Mouse (Mus musculus) cortical plate, adult 2 months (tissue): ENCODE measurements at regions not wholly inside any gene's neighbourhood (a gene's known extent, or its start where the extent isn't known, plus 50 kb on each side); places are given as distances from the start of the nearest gene placed in this dataset.
"Not testable (repeated sequence)": the region's sequence is repeated elsewhere in the genome, so short reads cannot be mapped to it uniquely, and the experiment has no call there.

Experiments
- H3K27ac ChIP-seq: fragments of 200-500 bp; 2 replicates; pipeline ENCODE4 v1.5.1; 2012; ENCODE audit warnings: low read length, control low read depth, inconsistent platforms; ENCODE audit not compliant: insufficient read depth
- H3K4me1 ChIP-seq: fragments of 200-500 bp; 2 replicates; pipeline ENCODE4 v1.6.1; 2011; ENCODE audit warnings: low read length; ENCODE audit not compliant: control insufficient read depth, insufficient read depth
- H3K4me3 ChIP-seq: fragments of 200-500 bp; 2 replicates; pipeline ENCODE4 v1.5.1; 2011; ENCODE audit warnings: mild to moderate bottlenecking, low read length, control low read depth; ENCODE audit not compliant: insufficient read depth
- CTCF ChIP-seq: fragments of 200-500 bp; IDR thresholded peaks from 2 replicates; pipeline ENCODE4 v1.5.1; 2011; ENCODE audit warnings: mild to moderate bottlenecking, control low read depth, low read length; ENCODE audit not compliant: insufficient read depth; ENCODE audit errors: extremely low read depth
- POLR2A ChIP-seq: fragments of 200-500 bp; IDR thresholded peaks from 2 replicates; pipeline ENCODE4 v1.6.1; 2011; ENCODE audit warnings: mild to moderate bottlenecking, low read length, control low read depth; ENCODE audit not compliant: insufficient read depth; ENCODE audit errors: extremely low read depth

- Histone ChIP-seq H3K4me1 (peaks cover 3% of the 10 kb centered on the region), H3K4me3 (peak overlapping the region; percentile 18; the same call in 1 of the 2 replicates), H3K27ac (peak overlapping the region; percentile 64)
- TF ChIP-seq POLR2A (no peak), CTCF (no peak)
Observed at GRCm38 (mm10) chr4:81565422-81566395, 123.1 kb upstream of the Mpdz start.

- Histone ChIP-seq H3K4me1 (peaks cover 3% of the 10 kb centered on the region), H3K4me3 (no peak overlapping the region), H3K27ac (no peak overlapping the region)
- no peak for TF ChIP-seq CTCF
- TF ChIP-seq POLR2A = no peak
Observed at GRCm38 (mm10) chr4:81564446-81564845, 121.8 kb upstream of the Mpdz start.

- H3K27ac ChIP-seq = no peak overlapping the region
- H3K4me3 ChIP-seq = no peak overlapping the region
- H3K4me1 ChIP-seq = peaks cover 3% of the 10 kb centered on the region
- TF ChIP-seq POLR2A (no peak), CTCF (no peak)
Observed at GRCm38 (mm10) chr4:81563574-81563973, 121.0 kb upstream of the Mpdz start.

DNA sequence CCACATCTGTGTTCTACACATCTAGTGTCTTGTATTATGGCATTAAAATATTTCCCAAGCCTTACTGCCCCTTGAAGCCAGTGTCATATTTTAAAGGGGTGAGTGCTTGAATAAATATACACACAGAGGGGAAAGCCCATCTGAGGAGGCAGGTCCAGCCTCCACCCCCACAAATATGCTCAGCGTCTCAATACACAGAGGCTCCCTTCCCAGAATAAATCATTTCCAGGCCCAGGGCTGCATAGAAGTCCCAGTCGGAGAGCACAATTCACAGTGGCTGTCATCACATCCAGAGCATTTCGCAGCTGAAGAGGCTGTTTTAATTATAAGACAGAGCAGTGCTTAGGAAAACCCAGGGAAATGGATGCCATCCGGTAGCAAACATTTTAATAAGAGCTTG lies 118.8 kb upstream of the Mpdz start:
- Histone ChIP-seq H3K27ac (no peak overlapping the region), H3K4me1 (peaks cover 1% of the 10 kb centered on the region; the same call in 1 of the 2 replicates), H3K4me3 (no peak overlapping the region)
- TF ChIP-seq POLR2A (no peak), CTCF (no peak)

- no peak overlapping the region for H3K27ac ChIP-seq
- H3K4me3 ChIP-seq = no peak overlapping the region
- no peak for TF ChIP-seq POLR2A
- TF ChIP-seq CTCF = no peak
- no peaks in the 10 kb centered on the region; the same call in 1 of the 2 replicates for H3K4me1 ChIP-seq
Observed at GRCm38 (mm10) chr4:81550816-81551215, 108.2 kb upstream of the Mpdz start.

- TF ChIP-seq CTCF (no peak), POLR2A (no peak)
- H3K4me1 ChIP-seq = no peaks in the 10 kb centered on the region; the same call in 1 of the 2 replicates
- H3K27ac ChIP-seq = no peak overlapping the region
- H3K4me3 ChIP-seq = no peak overlapping the region
Observed at GRCm38 (mm10) chr4:81550256-81550655, 107.6 kb upstream of the Mpdz start.

GRCm38 (mm10) chr4:81540496-81540895 lies 97.9 kb upstream of the Mpdz start:
- no peak for TF ChIP-seq CTCF
- TF ChIP-seq POLR2A = no peak
- no peak overlapping the region for H3K27ac ChIP-seq
- H3K4me1 ChIP-seq = no peaks in the 10 kb centered on the region
- H3K4me3 ChIP-seq = no peak overlapping the region

GRCm38 (mm10) chr4:81539551-81539950 lies 96.9 kb upstream of the Mpdz start:
- H3K4me1 ChIP-seq = no peaks in the 10 kb centered on the region
- TF ChIP-seq CTCF = no peak
- no peak for TF ChIP-seq POLR2A
- 0 out of 2 replicates have a peak overlapping the region, but pooled peaks have one; percentile 46 for H3K27ac ChIP-seq

GRCm38 (mm10) chr4:81536795-81537194 lies 94.2 kb upstream of the Mpdz start:
- Histone ChIP-seq H3K27ac (no peak overlapping the region), H3K4me3 (no peak overlapping the region), H3K4me1 (no peaks in the 10 kb centered on the region)
- TF ChIP-seq POLR2A = no peak
- no peak for TF ChIP-seq CTCF

More at GRCm38 (mm10) chr4:81539551-81539950, 96.9 kb upstream of the Mpdz start:
- no peak overlapping the region for H3K4me3 ChIP-seq

- no peak for TF ChIP-seq CTCF
- TF ChIP-seq POLR2A = no peak
- Histone ChIP-seq H3K4me3 (no peak overlapping the region), H3K27ac (no peak overlapping the region), H3K4me1 (no peaks in the 10 kb centered on the region)
Observed at GRCm38 (mm10) chr4:81530546-81530945, 87.9 kb upstream of the Mpdz start.

GRCm38 (mm10) chr4:81519151-81519550 lies 76.5 kb upstream of the Mpdz start:
- H3K4me1 ChIP-seq, H3K4me3 ChIP-seq, H3K27ac ChIP-seq: not testable (repeated sequence)
